Mouse (Mus musculus): ENCODE results near the gene Zmynd10. TPM values are rescaled to one million over a fixed set of nuclear protein-coding genes. Genes with fewer than 3 reads are reported as not detected.
A peak's percentile ranks its signal among the peaks of the same experiment; 100 is the strongest.

The Zmynd10 gene
- polyA plus RNA-seq, 1 experiment from 2014 or later, result 1.3 TPM

GRCm38 (mm10) chr9:107575579-107576356 is 28.7 kb downstream of the Zmynd10 start:
- WGBS, result 70% methylated on average over 14 of the region's 14 CpGs
- no peak overlapping the region for H3K9ac ChIP-seq
- 0 out of 2 replicates have a peak overlapping the region, but pooled peaks have one; percentile 57 for H3K4me2 ChIP-seq
- peaks cover 54% of the 10 kb centered on the region for H3K4me1 ChIP-seq
- H3K27me3 ChIP-seq, result no peaks in the 10 kb centered on the region
- 0 out of 2 replicates have a peak overlapping the region, but pooled peaks have one; percentile 43 for H3K4me3 ChIP-seq
- H3K36me3 ChIP-seq, result peaks cover 39% of the 10 kb centered on the region
- H3K27ac ChIP-seq, result peak overlapping the region; percentile 87
- no peak for ATAC-seq (ENCODE audit: insufficient number of reproducible peaks, low FRiP score, low TSS enrichment, low read depth)
- no peaks in the 10 kb centered on the region for H3K9me3 ChIP-seq

GRCm38 (mm10) chr9:107576357-107577107 is 29.4 kb downstream of the Zmynd10 start, which contains the start of gene Hyal1:
Gene Hyal1, plus strand, starts transcription at chr9:107576927.
- Histone ChIP-seq H3K27me3 (no peaks in the 10 kb centered on the region), H3K4me2 (peak within 1 kb of the TSS; percentile 57), H3K27ac (peak within 1 kb of the TSS; percentile 87), H3K4me3 (peak within 1 kb of the TSS; percentile 43), H3K9ac (peak within 1 kb of the TSS; percentile 40; the same call in 1 of the 2 replicates), H3K36me3 (peaks cover 32% of the 10 kb centered on the region), H3K9me3 (no peaks in the 10 kb centered on the region), H3K4me1 (peaks cover 50% of the 10 kb centered on the region)
- peak; percentile 60; the same call in 1 of the 2 replicates for ATAC-seq (ENCODE audit: insufficient number of reproducible peaks, low FRiP score, low TSS enrichment, low read depth)
- WGBS, result 17% methylated on average over 16 of the region's 16 CpGs

GRCm38 (mm10) chr9:107577871-107578270 is 30.8 kb downstream of the Zmynd10 start:
- H3K9me3 ChIP-seq, result no peaks in the 10 kb centered on the region
- no peak overlapping the region for H3K27ac ChIP-seq
- H3K4me3 ChIP-seq, result no peak overlapping the region
- peaks cover 55% of the 10 kb centered on the region for H3K4me1 ChIP-seq
- no peak for ATAC-seq (ENCODE audit: insufficient number of reproducible peaks, low FRiP score, low TSS enrichment, low read depth)
- no peak overlapping the region for H3K9ac ChIP-seq
- no peaks in the 10 kb centered on the region for H3K27me3 ChIP-seq
- peaks cover 23% of the 10 kb centered on the region for H3K36me3 ChIP-seq
- H3K4me2 ChIP-seq, result 0 out of 2 replicates have a peak overlapping the region, but pooled peaks have one; percentile 6
- 93% methylated on average over 10 of the region's 10 CpGs for WGBS

GRCm38 (mm10) chr9:107578587-107578986 is 31.5 kb downstream of the Zmynd10 start, which contains the start of gene Naa80:
Gene Naa80, plus strand, starts transcription at chr9:107578887.
- Histone ChIP-seq H3K4me1 (peaks cover 55% of the 10 kb centered on the region), H3K27me3 (no peaks in the 10 kb centered on the region), H3K27ac (peak within 1 kb of the TSS; percentile 96), H3K36me3 (peaks cover 22% of the 10 kb centered on the region), H3K4me3 (no peak within 1 kb of the TSS), H3K9ac (no peak within 1 kb of the TSS), H3K4me2 (peak within 1 kb of the TSS; percentile 70; the same call in 1 of the 2 replicates), H3K9me3 (no peaks in the 10 kb centered on the region)
- 78% methylated on average over 3 of the region's 3 CpGs for WGBS
- no peak for ATAC-seq (ENCODE audit: insufficient number of reproducible peaks, low FRiP score, low TSS enrichment, low read depth)

- no peak for ATAC-seq (ENCODE audit: insufficient number of reproducible peaks, low FRiP score, low TSS enrichment, low read depth)
- Histone ChIP-seq H3K36me3 (peaks cover 19% of the 10 kb centered on the region), H3K9ac (no peak overlapping the region), H3K4me2 (peak overlapping the region; percentile 70; the same call in 1 of the 2 replicates), H3K9me3 (no peaks in the 10 kb centered on the region), H3K4me1 (peaks cover 55% of the 10 kb centered on the region), H3K4me3 (no peak overlapping the region), H3K27ac (peak overlapping the region; percentile 96), H3K27me3 (no peaks in the 10 kb centered on the region)
- WGBS, result 91% methylated on average over 14 of the region's 14 CpGs
Observed at GRCm38 (mm10) chr9:107579023-107579900, 32.2 kb downstream of the Zmynd10 start.

GRCm38 (mm10) chr9:107580501-107581317 is 33.6 kb downstream of the Zmynd10 start, which contains the start of gene Hyal3:
Gene Hyal3, plus strand, starts transcription at chr9:107580818.
- no peaks in the 10 kb centered on the region for H3K9me3 ChIP-seq
- H3K9ac ChIP-seq, result peak within 1 kb of the TSS; percentile 47
- peak; percentile 73 for ATAC-seq (ENCODE audit: insufficient number of reproducible peaks, low FRiP score, low TSS enrichment, low read depth)
- H3K27me3 ChIP-seq, result no peaks in the 10 kb centered on the region
- peaks cover 53% of the 10 kb centered on the region for H3K4me1 ChIP-seq
- peaks cover 13% of the 10 kb centered on the region for H3K36me3 ChIP-seq
- H3K27ac ChIP-seq, result peak within 1 kb of the TSS; percentile 96
- peak within 1 kb of the TSS; percentile 60 for H3K4me3 ChIP-seq
- H3K4me2 ChIP-seq, result peak within 1 kb of the TSS; percentile 70
- under 1% methylated on average over 32 of the region's 32 CpGs for WGBS

- peak overlapping the region; percentile 96 for H3K27ac ChIP-seq
- H3K4me1 ChIP-seq, result peaks cover 45% of the 10 kb centered on the region
- no peaks in the 10 kb centered on the region for H3K9me3 ChIP-seq
- peak overlapping the region; percentile 70 for H3K4me2 ChIP-seq
- ATAC-seq (ENCODE audit: insufficient number of reproducible peaks, low FRiP score, low TSS enrichment, low read depth), result no peak
- H3K4me3 ChIP-seq, result peak overlapping the region; percentile 60
- H3K36me3 ChIP-seq, result peaks cover 13% of the 10 kb centered on the region
- peak overlapping the region; percentile 47; the same call in 1 of the 2 replicates for H3K9ac ChIP-seq
- 64% methylated on average over 4 of the region's 4 CpGs for WGBS
- H3K27me3 ChIP-seq, result no peaks in the 10 kb centered on the region
Observed at GRCm38 (mm10) chr9:107581584-107581983, 34.5 kb downstream of the Zmynd10 start.

- no peak overlapping the region for H3K27ac ChIP-seq
- WGBS, result 89% methylated on average over 7 of the region's 7 CpGs
- no peak overlapping the region for H3K4me2 ChIP-seq
- H3K36me3 ChIP-seq, result peaks cover 13% of the 10 kb centered on the region
- H3K4me3 ChIP-seq, result no peak overlapping the region
- no peaks in the 10 kb centered on the region for H3K9me3 ChIP-seq
- ATAC-seq (ENCODE audit: insufficient number of reproducible peaks, low FRiP score, low TSS enrichment, low read depth), result no peak
- peaks cover 38% of the 10 kb centered on the region for H3K4me1 ChIP-seq
- H3K27me3 ChIP-seq, result no peaks in the 10 kb centered on the region
- no peak overlapping the region for H3K9ac ChIP-seq
Observed at GRCm38 (mm10) chr9:107582509-107583062, 35.5 kb downstream of the Zmynd10 start.

GRCm38 (mm10) chr9:107583174-107583573 is 36.1 kb downstream of the Zmynd10 start:
- H3K4me2 ChIP-seq, result no peak overlapping the region
- WGBS, result 93% methylated on average over 14 of the region's 14 CpGs
- no peak overlapping the region for H3K4me3 ChIP-seq
- H3K27me3 ChIP-seq, result no peaks in the 10 kb centered on the region
- no peak overlapping the region for H3K9ac ChIP-seq
- H3K27ac ChIP-seq, result no peak overlapping the region
- ATAC-seq (ENCODE audit: insufficient number of reproducible peaks, low FRiP score, low TSS enrichment, low read depth), result no peak
- H3K36me3 ChIP-seq, result peaks cover 13% of the 10 kb centered on the region
- H3K9me3 ChIP-seq, result no peaks in the 10 kb centered on the region
- peaks cover 38% of the 10 kb centered on the region for H3K4me1 ChIP-seq

- no peak for ATAC-seq (ENCODE audit: insufficient number of reproducible peaks, low FRiP score, low TSS enrichment, low read depth)
- Histone ChIP-seq H3K9ac (no peak overlapping the region), H3K4me1 (peaks cover 27% of the 10 kb centered on the region), H3K4me2 (no peak overlapping the region), H3K27me3 (no peaks in the 10 kb centered on the region), H3K27ac (no peak overlapping the region), H3K9me3 (no peaks in the 10 kb centered on the region), H3K4me3 (no peak overlapping the region), H3K36me3 (peaks cover 32% of the 10 kb centered on the region)
- 90% methylated on average over 5 of the region's 5 CpGs for WGBS
Observed at GRCm38 (mm10) chr9:107586504-107586903, 39.4 kb downstream of the Zmynd10 start.

All from limb, embryonic 15.5 days (tissue).